Mouse (Mus musculus) hindbrain, embryonic 11.5 days (tissue): ENCODE measurements around the gene Tpp1. TPM values are rescaled to one million over a fixed set of nuclear protein-coding genes. Genes with fewer than 3 reads are reported as not detected.

Experiments used
- ATAC-seq: fragments of 200-750 bp; cut with Nextera tagmentation; 2 replicates; pipeline ENCODE4 v1.8.0; 2017; ENCODE audit warnings: mild to moderate bottlenecking, moderate TSS enrichment, moderate library complexity; ENCODE audit not compliant: low FRiP score
- DNase-seq: peaks from one replicate; pipeline ENCODE4 v3.0.0-alpha.2; 2015; ENCODE audit warnings: low spot score
- H3K27ac ChIP-seq: fragments of 300-500 bp; sonication (generic); 2 replicates; pipeline ENCODE4 v1.5.1; 2014; ENCODE audit warnings: mild to moderate bottlenecking, low read depth, low read length
- H3K27me3 ChIP-seq: fragments of 300-500 bp; sonication (generic); 2 replicates; pipeline ENCODE4 v1.6.1; 2014; ENCODE audit warnings: mild to moderate bottlenecking, low read length, moderate library complexity, mixed read lengths; ENCODE audit not compliant: control insufficient read depth, insufficient read depth
- H3K36me3 ChIP-seq: fragments of 300-500 bp; sonication (generic); 2 replicates; pipeline ENCODE4 v1.6.1; 2014; ENCODE audit warnings: mild to moderate bottlenecking, low read length, moderate library complexity, mixed read lengths; ENCODE audit not compliant: control insufficient read depth, insufficient read depth
- H3K4me1 ChIP-seq: fragments of 300-500 bp; sonication (generic); replicated peaks from 2 replicates; pipeline ENCODE4 v1.6.1; 2014; ENCODE audit warnings: low read length, mixed read lengths; ENCODE audit not compliant: control insufficient read depth, insufficient read depth
- H3K4me2 ChIP-seq: fragments of 300-500 bp; sonication (generic); replicated peaks from 2 replicates; pipeline ENCODE4 v1.6.1; 2014; ENCODE audit warnings: mild to moderate bottlenecking, low read depth, low read length
- H3K4me3 ChIP-seq: fragments of 300-500 bp; sonication (generic); 2 replicates; pipeline ENCODE4 v1.5.1; 2014; ENCODE audit warnings: low read depth, low read length
- H3K9ac ChIP-seq: fragments of 300-500 bp; sonication (generic); 2 replicates; pipeline ENCODE4 v1.6.1; 2014; ENCODE audit warnings: low read depth, low read length
- H3K9me3 ChIP-seq: fragments of 300-500 bp; sonication (generic); 2 replicates; pipeline ENCODE4 v1.6.1; 2016; ENCODE audit warnings: low read length; ENCODE audit not compliant: control insufficient read depth
- WGBS: fragments of 180-500 bp; shearing (Covaris S2); extraction: QIAGEN DNeasy Blood & Tissue Kit; methylation state at CpG from one replicate; pipeline ENCODE4 v1.1.7; 2014; 5-methylcytosine and 5-hydroxymethylcytosine counted together
- polyA plus RNA-seq: library from polyadenylated mRNA; unstranded; fragments of >200 nt; fragmentation: Nextera tagmentation; extraction: Ambion mirVana; gene quantifications from 2 replicates; pipeline ENCODE4 v1.2.1, GENCODE M21; 2014

Tpp1 gene
- polyA plus RNA-seq, 1 experiment from 2014 or later: 43.3 TPM

DNA sequence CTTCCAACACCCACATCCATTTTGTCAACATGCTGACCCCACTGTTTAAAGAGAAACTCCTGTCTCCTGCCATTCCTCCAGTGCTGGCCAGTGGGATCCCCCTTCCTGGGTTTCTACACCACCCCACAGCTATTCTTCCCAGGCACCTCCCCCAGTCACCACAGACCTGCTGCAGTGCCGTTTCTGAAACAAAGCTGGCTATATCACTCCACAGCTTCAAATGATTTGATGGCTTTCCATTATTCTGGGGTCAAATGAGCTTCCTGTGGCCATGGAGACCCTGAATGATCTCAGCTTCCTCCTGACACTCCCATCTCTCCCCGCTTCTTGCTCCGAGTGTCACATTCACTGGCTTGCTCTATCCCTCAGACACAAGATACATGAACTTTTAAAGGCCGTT, 32.5 kb upstream of the Tpp1 start:
- no peak for ATAC-seq
- Histone ChIP-seq H3K4me2 (no peak overlapping the region; the same call in 1 of the 2 replicates), H3K9ac (peak overlapping the region; percentile 17; the same call in 1 of the 2 replicates), H3K36me3 (no peaks in the 10 kb centered on the region), H3K4me3 (no peak overlapping the region), H3K27ac (no peak overlapping the region), H3K27me3 (no peaks in the 10 kb centered on the region), H3K9me3 (no peaks in the 10 kb centered on the region), H3K4me1 (peaks cover 2% of the 10 kb centered on the region; the same call in 1 of the 2 replicates)
- DNase-seq: no peak
- 19% methylated on average over 4 of the region's 4 CpGs for WGBS

- H3K9ac ChIP-seq: no peak overlapping the region
- DNase-seq: no peak
- H3K36me3 ChIP-seq: no peaks in the 10 kb centered on the region
- H3K4me3 ChIP-seq: no peak overlapping the region
- no peak overlapping the region for H3K4me2 ChIP-seq
- no peak overlapping the region for H3K27ac ChIP-seq
- ATAC-seq: no peak
- WGBS: 43% methylated on average over 4 of the region's 4 CpGs
- no peaks in the 10 kb centered on the region for H3K27me3 ChIP-seq
- H3K4me1 ChIP-seq: peaks cover 3% of the 10 kb centered on the region; the same call in 1 of the 2 replicates
- H3K9me3 ChIP-seq: no peaks in the 10 kb centered on the region
These were observed 31.8 kb upstream of the Tpp1 start for GRCm38 (mm10) chr7:105783861-105784260.

GRCm38 (mm10) chr7:105778553-105779265, 26.7 kb upstream of the Tpp1 start:
- Histone ChIP-seq H3K36me3 (no peaks in the 10 kb centered on the region), H3K4me2 (no peak overlapping the region), H3K9ac (peak overlapping the region; percentile 29; the same call in 1 of the 2 replicates), H3K9me3 (no peaks in the 10 kb centered on the region), H3K27me3 (no peaks in the 10 kb centered on the region), H3K27ac (peak overlapping the region; percentile 72), H3K4me1 (peaks cover 5% of the 10 kb centered on the region), H3K4me3 (no peak overlapping the region)
- 48% methylated on average over 4 of the region's 4 CpGs for WGBS
- peak; percentile 77 for ATAC-seq
- no peak for DNase-seq

DNA sequence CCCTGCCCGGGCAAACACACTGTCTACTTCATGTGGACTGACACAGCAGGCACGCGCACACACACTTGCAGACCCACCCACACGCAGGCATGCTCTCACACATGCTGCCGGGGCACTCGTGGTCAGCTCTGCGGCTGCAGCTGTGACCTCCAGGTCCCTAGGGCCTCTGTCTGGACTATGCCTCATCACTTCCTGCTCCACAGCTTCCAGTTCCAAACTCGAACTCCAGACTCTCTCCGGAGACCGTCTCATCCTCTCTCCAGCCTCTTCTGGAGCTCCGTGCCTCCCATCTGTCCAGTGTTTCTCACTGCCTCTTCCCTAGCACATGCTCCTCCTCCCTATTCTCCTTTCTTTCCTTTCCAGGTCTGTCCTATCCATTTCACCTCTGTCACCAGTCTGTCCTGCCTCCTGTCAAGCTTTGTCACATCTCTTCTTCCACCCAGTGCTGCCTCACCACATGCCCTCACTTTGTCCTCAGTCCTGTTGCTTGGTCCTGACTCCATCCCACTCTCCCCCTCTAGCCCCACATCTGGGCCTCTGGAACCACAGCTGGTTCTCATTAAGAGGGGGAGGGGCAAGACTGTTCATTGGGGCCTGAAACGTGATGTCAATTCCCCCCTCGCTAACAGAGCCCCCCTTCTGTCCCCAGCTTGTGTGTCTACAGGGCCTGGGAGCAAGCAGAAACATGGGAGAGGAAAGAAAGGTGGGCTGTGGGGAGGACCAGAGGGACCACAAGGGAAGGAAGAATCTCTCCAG, 25.9 kb upstream of the Tpp1 start:
- Histone ChIP-seq H3K9me3 (no peaks in the 10 kb centered on the region), H3K27ac (peak overlapping the region; percentile 72; the same call in 1 of the 2 replicates), H3K27me3 (no peaks in the 10 kb centered on the region), H3K36me3 (peaks cover under 1% of the 10 kb centered on the region), H3K4me2 (peak overlapping the region; percentile 25; the same call in 1 of the 2 replicates), H3K9ac (no peak overlapping the region), H3K4me1 (peaks cover 5% of the 10 kb centered on the region), H3K4me3 (no peak overlapping the region; the same call in 1 of the 2 replicates)
- 42% methylated on average over 13 of the region's 13 CpGs for WGBS
- DNase-seq: peak; percentile 71
- peak; percentile 59 for ATAC-seq

DNA sequence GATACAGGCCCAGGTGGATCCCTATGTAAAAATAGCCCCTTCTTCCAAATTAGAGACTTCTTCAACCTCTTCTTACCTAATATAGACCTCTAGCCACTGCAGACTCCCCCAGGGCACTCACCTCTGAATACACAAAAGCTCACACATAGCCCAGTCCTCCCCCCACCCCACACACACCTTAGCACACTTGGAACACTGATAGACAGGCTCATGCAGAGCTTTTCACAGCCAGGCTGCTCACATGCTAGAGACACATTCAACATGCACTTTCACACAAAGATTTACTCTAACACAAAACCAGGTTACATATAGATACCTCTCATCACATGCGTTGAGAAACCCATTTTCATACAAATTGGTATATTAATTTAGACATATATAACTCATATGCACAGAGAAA, 25.3 kb upstream of the Tpp1 start:
- peaks cover 7% of the 10 kb centered on the region for H3K36me3 ChIP-seq
- no peak overlapping the region for H3K9ac ChIP-seq

GRCm38 (mm10) chr7:105776026-105776425, 24.0 kb upstream of the Tpp1 start:
- Histone ChIP-seq H3K9me3 (no peaks in the 10 kb centered on the region), H3K4me3 (no peak overlapping the region), H3K4me2 (no peak overlapping the region), H3K9ac (no peak overlapping the region), H3K27me3 (no peaks in the 10 kb centered on the region), H3K36me3 (peaks cover 8% of the 10 kb centered on the region), H3K27ac (no peak overlapping the region), H3K4me1 (peaks cover 5% of the 10 kb centered on the region)
- WGBS: 94% methylated on average over 2 of the region's 2 CpGs
- ATAC-seq (no peak), DNase-seq (no peak)

More for the DNA sequence above, 25.3 kb upstream of the Tpp1 start:
- no peaks in the 10 kb centered on the region for H3K9me3 ChIP-seq
- 94% methylated on average over 1 of the region's 1 CpGs for WGBS
- H3K27ac ChIP-seq: no peak overlapping the region
- H3K4me3 ChIP-seq: no peak overlapping the region
- no peak for DNase-seq
- no peak overlapping the region for H3K4me2 ChIP-seq
- H3K4me1 ChIP-seq: peaks cover 5% of the 10 kb centered on the region
- no peak for ATAC-seq
- H3K27me3 ChIP-seq: no peaks in the 10 kb centered on the region

DNA sequence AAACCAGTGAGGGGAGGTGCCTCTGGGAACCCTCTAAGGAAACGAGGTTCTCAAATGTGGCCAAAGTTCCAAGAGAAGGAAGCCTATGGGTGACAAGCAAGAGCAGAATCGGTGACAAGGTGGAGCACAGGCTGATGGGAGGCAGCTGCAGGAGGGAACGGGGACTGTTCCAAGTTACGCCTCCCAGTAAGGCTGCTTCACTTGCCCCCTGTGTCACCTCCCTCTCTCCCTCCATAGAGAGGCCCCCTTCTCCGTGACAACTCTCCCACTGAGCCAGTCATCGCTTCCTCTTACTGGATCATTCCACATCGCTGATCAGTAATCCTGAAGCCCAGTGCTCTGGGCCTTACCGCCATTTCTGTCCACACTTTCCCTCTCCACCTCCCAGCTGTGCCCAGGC, 22.6 kb upstream of the Tpp1 start:
- Histone ChIP-seq H3K36me3 (peaks cover 8% of the 10 kb centered on the region), H3K4me1 (peaks cover 5% of the 10 kb centered on the region), H3K27ac (no peak overlapping the region), H3K4me3 (no peak overlapping the region), H3K27me3 (no peaks in the 10 kb centered on the region), H3K9me3 (no peaks in the 10 kb centered on the region), H3K9ac (no peak overlapping the region), H3K4me2 (no peak overlapping the region)
- ATAC-seq (no peak), DNase-seq (no peak)
- 55% methylated on average over 8 of the region's 8 CpGs for WGBS

DNA sequence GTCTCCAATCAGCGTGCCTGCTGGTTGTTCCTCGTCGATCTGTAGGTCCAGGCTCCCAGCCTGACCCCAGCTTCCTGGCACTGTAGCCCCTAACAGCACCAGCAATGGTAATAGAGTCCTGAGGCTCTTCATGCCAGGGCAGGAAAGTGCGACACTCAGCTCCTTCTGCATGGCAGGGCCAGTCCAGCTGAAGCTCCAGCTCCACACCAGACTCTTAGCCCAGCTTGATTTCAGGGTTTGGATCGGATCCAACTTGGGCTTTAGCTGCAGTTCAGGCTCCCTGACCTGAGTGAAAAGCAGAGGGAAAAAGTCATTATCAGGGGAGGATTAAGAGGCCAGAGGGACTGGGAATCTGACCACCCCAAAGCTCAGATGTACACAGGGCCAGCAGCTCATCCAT, 21.0 kb upstream of the Tpp1 start:
- H3K4me1 ChIP-seq: peaks cover 4% of the 10 kb centered on the region
- no peaks in the 10 kb centered on the region for H3K9me3 ChIP-seq
- ATAC-seq (no peak), DNase-seq (no peak)
- 88% methylated on average over 5 of the region's 5 CpGs for whole genome bisulfite sequencing
- no peak overlapping the region for H3K9ac ChIP-seq
- H3K27ac ChIP-seq: no peak overlapping the region
- no peak overlapping the region for H3K4me3 ChIP-seq
- no peaks in the 10 kb centered on the region for H3K27me3 ChIP-seq
- no peak overlapping the region for H3K4me2 ChIP-seq
- H3K36me3 ChIP-seq: peaks cover 8% of the 10 kb centered on the region
